12 mouse cellular contexts compared by ENCODE assay signal in genomic region chr4:143324176-143324924, GRCm38 (mm10). TPM values are rescaled to one million over a fixed set of nuclear protein-coding genes. Genes with fewer than 3 reads are reported as not detected.
DNase-seq lines count a peak whose midpoint lies in the region; ATAC-seq and TF ChIP-seq lines count a peak whose summit lies in the region.
"Had no signal": no experiment of that assay in that cellular context is flagged by ENCODE, and none has a peak within 500 bp of the region (broad histone marks: within the 10 kb centered on the region; RNA-seq: fewer than 3 reads in every experiment).

No protein-coding gene starts in this region.

- no peaks in the 10 kb centered on the region for H3K9me3 ChIP-seq in midbrain, embryonic 10.5 days (replicated peaks)
- no peaks in the 10 kb centered on the region for H3K9me3 ChIP-seq in midbrain, postnatal 0 days (ENCODE audit: low read length)
- H3K9me3 ChIP-seq in embryonic facial prominence, embryonic 15.5 days (replicated peaks), result no peaks in the 10 kb centered on the region
- H3K9me3 ChIP-seq in intestine, embryonic 16.5 days (ENCODE audit: control insufficient read depth, low read length), result no peaks in the 10 kb centered on the region; the same call in 1 of the 2 replicates
- H3K9me3 ChIP-seq in neural tube, embryonic 13.5 days, result no peaks in the 10 kb centered on the region
- H3K9me3 ChIP-seq: liver, embryonic 15.5 days had no signal

- peak overlapping the region; percentile 43; the same call in 1 of the 2 replicates for H3K4me3 ChIP-seq in midbrain, embryonic 10.5 days
- no peak overlapping the region for H3K4me3 ChIP-seq in midbrain, postnatal 0 days (ENCODE audit: low read depth, low read length)
- H3K4me3 ChIP-seq in embryonic facial prominence, embryonic 15.5 days (replicated peaks), result no peak overlapping the region
- H3K4me3 ChIP-seq in intestine, embryonic 16.5 days (ENCODE audit: low read length), result no peak overlapping the region
- no peak overlapping the region for H3K4me3 ChIP-seq in neural tube, embryonic 13.5 days

- H3K27ac ChIP-seq in midbrain, embryonic 10.5 days (replicated peaks), result peak overlapping the region; percentile 76
- H3K27ac ChIP-seq in midbrain, postnatal 0 days (ENCODE audit: low read depth, low read length), result no peak overlapping the region
- H3K27ac ChIP-seq in embryonic facial prominence, embryonic 15.5 days (replicated peaks), result no peak overlapping the region
- no peak overlapping the region for H3K27ac ChIP-seq in intestine, embryonic 16.5 days (ENCODE audit: low read length)
- H3K27ac ChIP-seq in neural tube, embryonic 13.5 days (replicated peaks), result peak overlapping the region; percentile 76
- H3K27ac ChIP-seq: layer of hippocampus, adult 2 months; liver, embryonic 15.5 days had no signal

- ATAC-seq in midbrain, postnatal 0 days (ENCODE audit: low FRiP score), result no peak
- no peak for ATAC-seq in embryonic facial prominence, embryonic 15.5 days (ENCODE audit: insufficient number of reproducible peaks, low FRiP score, low TSS enrichment, low read depth)
- 0 out of 2 replicates have a peak, but pooled peaks have one; percentile 48 for ATAC-seq in intestine, embryonic 16.5 days
- ATAC-seq in neural tube, embryonic 13.5 days (ENCODE audit: low read depth), result peak; percentile 60; the same call in 1 of the 2 replicates

- TF ChIP-seq CTCF in midbrain, postnatal 0 days (IDR thresholded peaks at IDR 0.05), result no peak

- WGBS in midbrain, embryonic 10.5 days, result 23% methylated on average over 9 of the region's 11 CpGs
- 22% methylated on average over 9 of the region's 11 CpGs for WGBS in midbrain, postnatal 0 days
- 19% methylated on average over 10 of the region's 11 CpGs for WGBS in embryonic facial prominence, embryonic 15.5 days
- 13% methylated on average over 8 of the region's 11 CpGs for WGBS in intestine, embryonic 16.5 days
- 10% methylated on average over 8 of the region's 11 CpGs for WGBS in neural tube, embryonic 13.5 days

- H3K9ac ChIP-seq in midbrain, postnatal 0 days (replicated peaks; ENCODE audit: low read length, poor library complexity, severe bottlenecking), result no peak overlapping the region
- no peak overlapping the region for H3K9ac ChIP-seq in embryonic facial prominence, embryonic 15.5 days
- no peak overlapping the region for H3K9ac ChIP-seq in intestine, embryonic 16.5 days (ENCODE audit: low read depth, low read length)
- H3K9ac ChIP-seq in neural tube, embryonic 13.5 days, result peak overlapping the region; percentile 64; the same call in 1 of the 2 replicates
- H3K9ac ChIP-seq: liver, embryonic 15.5 days had no signal

- peak; percentile 26 for DNase-seq in midbrain, embryonic 10.5 days (ENCODE audit: low spot score)
- DNase-seq in midbrain, postnatal 0 days (ENCODE audit: low spot score), result no peak
- no peak for DNase-seq in layer of hippocampus, adult 11-12 months (ENCODE audit: low spot score)
- DNase-seq in c-Kit-positive CD71-positive TER-119-positive erythroid progenitor cells, embryonic 14.5 days (ENCODE audit: low spot score), result no peak
- no peak for DNase-seq in layer of hippocampus, adult 9-11 months
- DNase-seq: adrenal gland, postnatal 25 days; cerebellum, postnatal 25 days had no signal

- no peaks in the 10 kb centered on the region for H3K27me3 ChIP-seq in midbrain, embryonic 10.5 days (ENCODE audit: low read depth, poor library complexity, severe bottlenecking)
- no peaks in the 10 kb centered on the region for H3K27me3 ChIP-seq in midbrain, postnatal 0 days (ENCODE audit: insufficient read depth, low read length)
- H3K27me3 ChIP-seq in embryonic facial prominence, embryonic 15.5 days, result no peaks in the 10 kb centered on the region
- no peaks in the 10 kb centered on the region for H3K27me3 ChIP-seq in intestine, embryonic 16.5 days (replicated peaks; ENCODE audit: control insufficient read depth, insufficient read depth, low read length)
- no peaks in the 10 kb centered on the region for H3K27me3 ChIP-seq in neural tube, embryonic 13.5 days
- H3K27me3 ChIP-seq: liver, embryonic 15.5 days had no signal

- no peak overlapping the region for H3K4me2 ChIP-seq in midbrain, postnatal 0 days (ENCODE audit: low read depth, low read length, poor library complexity, severe bottlenecking)
- 0 out of 2 replicates have a peak overlapping the region, but pooled peaks have one; percentile 50 for H3K4me2 ChIP-seq in embryonic facial prominence, embryonic 15.5 days (replicated peaks)
- H3K4me2 ChIP-seq in intestine, embryonic 16.5 days (ENCODE audit: low read depth, low read length), result 0 out of 2 replicates have a peak overlapping the region, but pooled peaks have one; percentile 4
- H3K4me2 ChIP-seq in neural tube, embryonic 13.5 days, result peak overlapping the region; percentile 58

- H3K4me1 ChIP-seq in midbrain, embryonic 10.5 days, result peaks cover 16% of the 10 kb centered on the region
- H3K4me1 ChIP-seq in midbrain, postnatal 0 days (ENCODE audit: insufficient read depth, low read length), result no peaks in the 10 kb centered on the region
- H3K4me1 ChIP-seq in embryonic facial prominence, embryonic 15.5 days, result 0 out of 2 replicates have a peak, but pooled peaks cover 3% of the 10 kb centered on the region
- H3K4me1 ChIP-seq in intestine, embryonic 16.5 days (ENCODE audit: control insufficient read depth, insufficient read depth, low read length), result no peaks in the 10 kb centered on the region
- H3K4me1 ChIP-seq in neural tube, embryonic 13.5 days (replicated peaks), result peaks cover 10% of the 10 kb centered on the region
- H3K4me1 ChIP-seq: liver, embryonic 15.5 days had no signal

- 0 out of 2 replicates have a peak, but pooled peaks cover 4% of the 10 kb centered on the region for H3K36me3 ChIP-seq in midbrain, embryonic 10.5 days
- H3K36me3 ChIP-seq in midbrain, postnatal 0 days (ENCODE audit: insufficient read depth, low read length), result no peaks in the 10 kb centered on the region
- H3K36me3 ChIP-seq in embryonic facial prominence, embryonic 15.5 days, result no peaks in the 10 kb centered on the region
- no peaks in the 10 kb centered on the region for H3K36me3 ChIP-seq in intestine, embryonic 16.5 days (ENCODE audit: control insufficient read depth, insufficient read depth, low read length)
- no peaks in the 10 kb centered on the region for H3K36me3 ChIP-seq in neural tube, embryonic 13.5 days
- H3K36me3 ChIP-seq: liver, embryonic 15.5 days had no signal

RNA-seq across cellular contexts. Expression of gene Pdpn, which starts 25.0 kb away (rescaled TPM):
- 79.5 and 108 TPM in 2 replicates for polyA plus RNA-seq in midbrain, embryonic 10.5 days (2016; fragmentation: Nextera tagmentation; extraction: Ambion mirVana)
- total RNA-seq in midbrain, postnatal 0 days (2014; rRNA removed), result 32.3 and 37.6 TPM in 2 replicates
- polyA plus RNA-seq in midbrain, postnatal 0 days (2015; fragmentation: Nextera tagmentation; extraction: Ambion mirVana), result 33.6 and 35.2 TPM in 2 replicates
- polyA plus RNA-seq in embryonic facial prominence, embryonic 15.5 days (2015; fragmentation: Nextera tagmentation; extraction: Ambion mirVana), result 43.8 and 45.7 TPM in 2 replicates
- polyA plus RNA-seq in intestine, embryonic 16.5 days (2015; fragmentation: Nextera tagmentation; extraction: Ambion mirVana), result 22.3 and 22.6 TPM in 2 replicates
- 64.0 and 77.5 TPM in 2 replicates for polyA plus RNA-seq in neural tube, embryonic 13.5 days (2015; fragmentation: Nextera tagmentation; extraction: Ambion mirVana)

RNA-seq across cellular contexts. Expression of gene Lrrc38, which starts 25.2 kb away (rescaled TPM):
- 0.06 and 0.35 TPM in 2 replicates for polyA plus RNA-seq in midbrain, embryonic 10.5 days (2016; fragmentation: Nextera tagmentation; extraction: Ambion mirVana)
- 0.33 and 2.3 TPM in 2 replicates for total RNA-seq in midbrain, postnatal 0 days (2014; rRNA removed)
- 0.64 and 0.67 TPM in 2 replicates for polyA plus RNA-seq in midbrain, postnatal 0 days (2015; fragmentation: Nextera tagmentation; extraction: Ambion mirVana)
- polyA plus RNA-seq in embryonic facial prominence, embryonic 15.5 days (2015; fragmentation: Nextera tagmentation; extraction: Ambion mirVana), result 1.2 and 2.0 TPM in 2 replicates
- not detected in 2 replicates for polyA plus RNA-seq in intestine, embryonic 16.5 days (2015; fragmentation: Nextera tagmentation; extraction: Ambion mirVana)
- 0.27 and 0.33 TPM in 2 replicates for polyA plus RNA-seq in neural tube, embryonic 13.5 days (2015; fragmentation: Nextera tagmentation; extraction: Ambion mirVana)
- total RNA-seq: adrenal gland, postnatal 25 days had no signal

Comparison
In these comparisons a context has a peak if more than half of its experiments do, and no peak if none do; other contexts are left out.
1. H3K27ac ChIP-seq: peak in midbrain, embryonic 10.5 days (single experiment) and neural tube, embryonic 13.5 days (single experiment); none in midbrain, postnatal 0 days (single experiment), embryonic facial prominence, embryonic 15.5 days (single experiment) and intestine, embryonic 16.5 days (single experiment).
2. ATAC-seq: peak in intestine, embryonic 16.5 days (single experiment) and neural tube, embryonic 13.5 days (single experiment); none in midbrain, postnatal 0 days (single experiment) and embryonic facial prominence, embryonic 15.5 days (single experiment).